Mouse (Mus musculus) testis, adult 2 months (tissue): Measurements from ENCODE around the gene Hhip. TPM values are rescaled to one million over a fixed set of nuclear protein-coding genes. Genes with fewer than 3 reads are reported as not detected.
"Not testable (repeated sequence)": the region's sequence is repeated elsewhere in the genome, so short reads cannot be mapped to it uniquely, and the experiment has no call there.

ENCODE experiments used
- H3K27ac ChIP-seq: fragments of 200-500 bp; 2 replicates; pipeline ENCODE4 v1.5.1; 2012; ENCODE audit warnings: low read depth, low read length; ENCODE audit not compliant: control insufficient read depth, insufficient read depth
- H3K27me3 ChIP-seq: fragments of 200-500 bp; 2 replicates; pipeline ENCODE4 v1.6.1; 2012; ENCODE audit warnings: mild to moderate bottlenecking, low read length, moderate library complexity; ENCODE audit not compliant: control insufficient read depth, insufficient read depth
- H3K36me3 ChIP-seq: fragments of 200-500 bp; 2 replicates; pipeline ENCODE4 v1.6.1; 2012; ENCODE audit warnings: mild to moderate bottlenecking, low read length; ENCODE audit not compliant: control insufficient read depth, insufficient read depth
- H3K4me1 ChIP-seq: fragments of 200-500 bp; 2 replicates; pipeline ENCODE4 v1.6.1; 2012; ENCODE audit warnings: low read length; ENCODE audit not compliant: control insufficient read depth, insufficient read depth
- H3K4me3 ChIP-seq: fragments of 200-500 bp; 2 replicates; pipeline ENCODE4 v1.5.1; 2012; ENCODE audit warnings: low read depth, mild to moderate bottlenecking, low read length, moderate library complexity, mixed read lengths; ENCODE audit not compliant: control insufficient read depth
- CTCF ChIP-seq: fragments of 200-500 bp; IDR thresholded peaks from 2 replicates; pipeline ENCODE4 v1.5.1; 2012; ENCODE audit warnings: low read depth, mild to moderate bottlenecking, inconsistent platforms, low read length, moderate library complexity; ENCODE audit not compliant: control insufficient read depth, insufficient read depth, insufficient replicate concordance
- POLR2A ChIP-seq: fragments of 200-500 bp; IDR thresholded peaks from 2 replicates; pipeline ENCODE4 v1.6.1; 2012; ENCODE audit warnings: low read depth, mild to moderate bottlenecking, inconsistent platforms, low read length, moderate library complexity; ENCODE audit not compliant: control insufficient read depth
- polyA plus RNA-seq: library from polyadenylated mRNA; depleted of rRNA; stranded (reverse); fragments of >200 nt; gene quantifications from 2 replicates; pipeline ENCODE4 v1.2.3, GENCODE M21; 2012

Gene Hhip
- polyA plus RNA-seq, 1 experiment: 0.35 TPM

- Histone ChIP-seq H3K27me3 (no peaks in the 10 kb centered on the region), H3K36me3 (no peaks in the 10 kb centered on the region), H3K27ac (no peak overlapping the region), H3K4me1 (no peaks in the 10 kb centered on the region), H3K4me3 (no peak overlapping the region)
- TF ChIP-seq POLR2A (no peak), CTCF (no peak)
Measured at GRCm38 (mm10) chr8:80029631-80030030, 28.2 kb downstream of the Hhip start.

DNA sequence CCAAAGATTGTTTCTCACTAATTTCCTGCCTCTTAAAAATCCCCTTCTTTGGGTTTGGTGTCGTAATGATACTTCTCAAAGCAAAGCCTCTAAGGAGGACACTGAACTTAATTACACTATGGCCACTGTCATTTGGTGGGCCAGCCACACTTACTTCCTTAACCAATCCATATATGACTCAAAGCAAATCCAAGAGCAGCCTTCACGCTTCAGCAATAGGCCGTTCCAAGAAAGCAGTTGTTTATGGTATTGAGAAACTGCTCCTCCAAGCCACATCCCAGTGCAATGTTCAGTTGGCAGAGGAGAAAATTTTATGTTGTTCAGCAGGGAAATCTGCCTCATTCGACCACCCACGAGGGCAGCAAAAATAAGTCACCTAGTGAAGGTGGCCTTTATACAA lies 37.3 kb downstream of the Hhip start:
- no peaks in the 10 kb centered on the region for H3K4me1 ChIP-seq
- no peaks in the 10 kb centered on the region for H3K27me3 ChIP-seq
- H3K27ac ChIP-seq: no peak overlapping the region
- no peak for TF ChIP-seq POLR2A
- no peak overlapping the region for H3K4me3 ChIP-seq
- H3K36me3 ChIP-seq: no peaks in the 10 kb centered on the region

GRCm38 (mm10) chr8:80015818-80016217 lies 42.0 kb downstream of the Hhip start:
- no peaks in the 10 kb centered on the region for H3K4me1 ChIP-seq
- H3K36me3 ChIP-seq: no peaks in the 10 kb centered on the region
- H3K27me3 ChIP-seq: no peaks in the 10 kb centered on the region
- no peak overlapping the region for H3K27ac ChIP-seq
- no peak overlapping the region for H3K4me3 ChIP-seq
- no peak for TF ChIP-seq POLR2A
- no peak for TF ChIP-seq CTCF

DNA sequence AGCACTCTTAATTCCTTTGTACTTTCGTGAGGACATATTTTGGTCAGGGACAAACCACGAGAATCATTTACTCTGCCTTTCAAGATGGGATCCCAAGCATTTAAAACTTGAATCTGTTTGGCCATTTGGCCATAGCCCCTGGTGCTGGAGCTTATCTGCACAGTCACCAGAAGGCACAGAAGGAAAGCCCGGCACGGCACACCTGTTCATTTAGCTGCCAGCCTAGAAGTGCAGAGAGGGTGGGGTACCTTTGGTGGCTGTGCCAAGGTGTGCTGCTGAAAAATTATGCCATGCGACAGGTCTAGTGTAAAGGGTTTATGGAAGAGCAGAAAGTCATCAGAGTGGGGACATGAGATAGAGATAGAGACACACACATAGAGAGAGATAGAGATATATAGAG lies 53.4 kb downstream of the Hhip start:
- Histone ChIP-seq H3K4me1 (no peaks in the 10 kb centered on the region), H3K27me3 (no peaks in the 10 kb centered on the region), H3K36me3 (no peaks in the 10 kb centered on the region), H3K27ac (no peak overlapping the region), H3K4me3 (no peak overlapping the region)
- TF ChIP-seq POLR2A (no peak), CTCF (no peak)

DNA sequence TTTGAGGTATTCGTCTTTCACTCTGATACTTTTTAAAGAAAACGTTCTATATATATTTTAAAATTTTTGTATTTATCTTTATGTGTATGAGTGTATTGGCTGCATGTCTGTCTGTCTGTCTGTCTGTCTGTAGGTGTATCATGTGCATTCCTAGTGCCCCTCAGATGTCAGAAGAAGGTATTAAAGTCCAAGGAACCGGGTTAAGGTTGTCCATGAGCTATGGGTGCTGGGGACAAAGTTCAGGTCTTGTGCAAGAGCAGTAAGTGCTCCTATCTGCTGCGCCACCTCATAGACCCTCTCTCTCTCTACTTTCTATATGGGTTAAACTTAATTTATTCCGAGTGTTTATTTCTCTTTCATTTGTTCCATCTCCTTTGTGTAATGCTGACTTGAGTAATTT lies 55.5 kb downstream of the Hhip start:
- TF ChIP-seq POLR2A: no peak
- no peak for TF ChIP-seq CTCF
- Histone ChIP-seq H3K27me3 (no peaks in the 10 kb centered on the region), H3K27ac (no peak overlapping the region), H3K36me3 (no peaks in the 10 kb centered on the region), H3K4me1 (no peaks in the 10 kb centered on the region), H3K4me3 (no peak overlapping the region; the same call in 1 of the 2 replicates)

- TF ChIP-seq POLR2A (no peak), CTCF (no peak)
- no peaks in the 10 kb centered on the region for H3K4me1 ChIP-seq
- no peak overlapping the region for H3K27ac ChIP-seq
- no peaks in the 10 kb centered on the region for H3K36me3 ChIP-seq
- no peaks in the 10 kb centered on the region for H3K27me3 ChIP-seq
- no peak overlapping the region for H3K4me3 ChIP-seq
Measured at GRCm38 (mm10) chr8:79995075-79995474, 62.7 kb downstream of the Hhip start.

- Histone ChIP-seq H3K27me3 (no peaks in the 10 kb centered on the region), H3K36me3 (no peaks in the 10 kb centered on the region), H3K4me1 (no peaks in the 10 kb centered on the region), H3K27ac (no peak overlapping the region), H3K4me3 (no peak overlapping the region)
- TF ChIP-seq POLR2A: no peak
- no peak for TF ChIP-seq CTCF
Measured at GRCm38 (mm10) chr8:79993507-79993906, 64.3 kb downstream of the Hhip start.

- Histone ChIP-seq H3K27me3 (no peaks in the 10 kb centered on the region), H3K4me1 (no peaks in the 10 kb centered on the region), H3K36me3 (no peaks in the 10 kb centered on the region), H3K27ac (no peak overlapping the region), H3K4me3 (no peak overlapping the region)
- no peak for TF ChIP-seq POLR2A
- no peak for TF ChIP-seq CTCF
Measured at GRCm38 (mm10) chr8:79992121-79992848, 65.5 kb downstream of the Hhip start.

DNA sequence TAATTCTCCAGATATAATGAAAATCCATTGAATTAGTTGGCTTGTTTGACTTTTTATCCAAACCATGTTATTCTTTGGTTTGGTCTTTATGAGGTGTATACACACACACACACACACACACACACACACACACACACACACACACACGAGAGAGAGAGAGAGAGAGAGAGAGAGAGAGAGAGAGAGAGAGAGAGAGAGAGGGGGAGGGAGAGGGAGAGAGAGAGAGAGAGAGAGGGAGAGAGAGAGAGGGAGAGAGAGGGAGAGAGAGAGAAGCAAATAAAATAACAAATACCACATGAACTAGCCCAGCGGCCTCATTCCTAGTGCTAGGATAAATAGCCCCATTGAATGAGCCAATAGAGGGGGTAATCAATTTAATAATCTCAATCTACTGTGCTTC lies 66.4 kb downstream of the Hhip start:
- not testable (repeated sequence) for H3K4me1 ChIP-seq, H3K4me3 ChIP-seq, H3K27me3 ChIP-seq, H3K36me3 ChIP-seq, H3K27ac ChIP-seq
